Mouse (Mus musculus): ENCODE data around the gene Acoxl.

DNA sequence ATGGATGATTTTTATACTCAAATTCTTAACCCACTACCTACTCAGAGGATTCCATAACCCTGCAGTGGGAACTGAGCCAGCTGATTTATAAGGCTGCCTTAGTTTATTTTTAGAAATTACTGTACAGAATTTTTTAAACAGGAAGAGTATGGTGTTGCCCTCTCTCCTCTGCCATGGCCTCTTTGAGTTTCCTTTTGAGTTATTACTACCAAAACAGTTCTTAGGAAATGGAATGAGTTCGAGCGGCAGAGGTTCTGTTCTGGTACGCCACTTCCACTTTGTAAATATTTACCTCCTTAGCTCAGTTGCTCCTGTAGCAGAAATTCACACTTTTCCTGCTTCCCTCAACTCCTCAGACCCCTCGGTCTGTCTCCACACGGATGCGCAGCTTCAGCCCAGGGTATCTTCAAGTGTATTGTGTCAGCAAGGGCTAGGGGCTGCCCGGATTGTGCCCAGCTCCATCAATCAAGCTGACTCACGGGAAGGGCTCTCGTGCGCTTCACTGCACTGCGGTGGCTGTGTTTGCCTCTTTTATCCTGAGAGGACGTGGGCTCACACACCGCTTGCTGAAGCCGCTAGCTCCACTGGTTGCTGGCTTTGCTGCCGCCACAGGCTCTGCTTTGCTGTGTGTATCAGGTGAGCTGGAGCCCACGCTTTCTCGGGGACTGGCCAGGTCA, 320.2 kb downstream of the Acoxl start:
- TF ChIP-seq GATA1 (IDR thresholded peaks at IDR 0.05; ENCODE audit: low read length), result no peak
- TF ChIP-seq TAL1 (IDR thresholded peaks at IDR 0.05; ENCODE audit: low read length), result no peak

Measured in erythroblast, embryonic 14.5 days (primary cell).